ENCODE assay signal across 25 mouse cellular contexts in the genomic region with DNA sequence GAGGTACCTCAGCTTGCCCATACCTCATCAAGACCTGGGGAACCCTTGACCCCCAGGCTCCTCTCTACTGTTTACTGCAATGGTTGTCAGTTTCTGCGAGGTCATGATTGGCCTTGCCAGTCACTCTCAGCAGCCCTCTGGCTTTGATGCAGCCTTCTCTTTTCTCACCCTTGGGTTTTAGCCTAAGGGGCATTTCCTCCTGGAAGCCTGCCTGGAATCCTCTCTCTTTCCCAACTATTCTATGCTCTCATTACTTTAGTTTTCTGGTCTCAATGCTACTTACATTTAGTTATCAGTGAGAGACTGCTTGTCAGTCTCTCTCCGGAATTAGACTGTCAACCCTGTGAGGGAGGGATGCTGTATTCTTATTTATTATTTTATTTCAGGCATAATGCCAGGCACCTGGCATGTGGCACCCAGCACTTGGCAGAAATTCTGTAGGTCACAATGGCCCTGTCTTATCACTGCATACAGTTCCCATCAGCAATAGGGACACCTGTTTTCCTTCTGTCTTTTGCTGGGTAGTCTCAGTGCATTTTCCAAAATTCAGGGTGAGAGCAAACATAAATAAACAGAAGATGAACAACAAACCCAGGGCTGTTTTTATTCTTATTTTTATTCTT. TPM values are rescaled to one million over a fixed set of nuclear protein-coding genes. Genes with fewer than 3 reads are reported as not detected.
DNase-seq lines count a peak whose midpoint lies in the region; ATAC-seq lines count a peak whose summit lies in the region.
"Had no signal": no experiment of that assay in that cellular context is flagged by ENCODE, and none has a peak within 500 bp of the region (broad histone marks: within the 10 kb centered on the region; RNA-seq: fewer than 3 reads in every experiment).

No protein-coding gene starts in this region.

- H3K4me2 ChIP-seq in forebrain, embryonic 15.5 days (replicated peaks) = no peak overlapping the region
- no peak overlapping the region for H3K4me2 ChIP-seq in forebrain, embryonic 13.5 days
- H3K4me2 ChIP-seq in heart, embryonic 11.5 days = no peak overlapping the region
- H3K4me2 ChIP-seq: embryonic facial prominence, embryonic 13.5 days; lung, embryonic 15.5 days; neural tube, embryonic 13.5 days had no signal

- WGBS in forebrain, embryonic 15.5 days = 51% methylated on average over 2 of the region's 2 CpGs
- WGBS in forebrain, embryonic 13.5 days = 80% methylated on average over 2 of the region's 2 CpGs
- whole genome bisulfite sequencing in heart, embryonic 11.5 days (ENCODE audit: insufficient replicate concordance) = 64% methylated on average over 2 of the region's 2 CpGs
- WGBS in limb, embryonic 10.5 days = 79% methylated on average over 2 of the region's 2 CpGs

- peak overlapping the region; percentile 15; the same call in 1 of the 2 replicates for H3K27ac ChIP-seq in forebrain, embryonic 15.5 days (replicated peaks)
- H3K27ac ChIP-seq in forebrain, embryonic 13.5 days = no peak overlapping the region
- H3K27ac ChIP-seq in heart, embryonic 11.5 days (ENCODE audit: low read depth, low read length) = no peak overlapping the region
- no peak overlapping the region for H3K27ac ChIP-seq in limb, embryonic 10.5 days
- H3K27ac ChIP-seq: embryonic facial prominence, embryonic 13.5 days; hindbrain, embryonic 10.5 days; kidney, postnatal 0 days; liver, embryonic 14.5 days; lung, embryonic 15.5 days; macrophage; midbrain, embryonic 10.5 days; neural tube, embryonic 13.5 days had no signal

- peaks cover 47% of the 10 kb centered on the region for H3K4me1 ChIP-seq in forebrain, embryonic 15.5 days
- peaks cover 37% of the 10 kb centered on the region for H3K4me1 ChIP-seq in forebrain, embryonic 13.5 days
- H3K4me1 ChIP-seq in heart, embryonic 11.5 days (ENCODE audit: control insufficient read depth, insufficient read depth, low read length) = peaks cover 30% of the 10 kb centered on the region
- 0 out of 2 replicates have a peak, but pooled peaks cover 4% of the 10 kb centered on the region for H3K4me1 ChIP-seq in limb, embryonic 10.5 days
- H3K4me1 ChIP-seq: midbrain, embryonic 10.5 days had no signal

- ATAC-seq in forebrain, embryonic 15.5 days (replicated peaks) = no peak
- no peak for ATAC-seq in forebrain, embryonic 13.5 days
- no peak for ATAC-seq in heart, embryonic 11.5 days (replicated peaks; ENCODE audit: insufficient number of reproducible peaks, low FRiP score, low TSS enrichment)

- H3K9me3 ChIP-seq in forebrain, embryonic 15.5 days = no peaks in the 10 kb centered on the region
- no peaks in the 10 kb centered on the region for H3K9me3 ChIP-seq in forebrain, embryonic 13.5 days (replicated peaks)
- H3K9me3 ChIP-seq in heart, embryonic 11.5 days (replicated peaks; ENCODE audit: control insufficient read depth, low read length) = no peaks in the 10 kb centered on the region
- no peaks in the 10 kb centered on the region for H3K9me3 ChIP-seq in limb, embryonic 10.5 days (replicated peaks)
- H3K9me3 ChIP-seq: embryonic facial prominence, embryonic 13.5 days; hindbrain, embryonic 10.5 days; lung, embryonic 15.5 days; midbrain, embryonic 10.5 days; neural tube, embryonic 13.5 days had no signal

- peak; percentile 47 for DNase-seq in heart, postnatal 4 days
- DNase-seq in cerebellum, adult 9-10 months = peak; percentile 26
- no peak for DNase-seq in retina, embryonic 14.5 days (ENCODE audit: low spot score)
- DNase-seq in limb, embryonic 10.5 days (ENCODE audit: low spot score) = no peak
- no peak for DNase-seq in natural killer cell, adult 2 months (ENCODE audit: low spot score in 2 of 2)
- DNase-seq: adrenal gland, postnatal 25 days; kidney, adult 11 months; thymus, postnatal 14 days had no signal

- no peaks in the 10 kb centered on the region for H3K27me3 ChIP-seq in forebrain, embryonic 15.5 days
- H3K27me3 ChIP-seq in forebrain, embryonic 13.5 days = no peaks in the 10 kb centered on the region
- H3K27me3 ChIP-seq in heart, embryonic 11.5 days (ENCODE audit: control insufficient read depth, insufficient read depth, low read length) = no peaks in the 10 kb centered on the region
- no peaks in the 10 kb centered on the region for H3K27me3 ChIP-seq in limb, embryonic 10.5 days (ENCODE audit: low read depth, poor library complexity, severe bottlenecking)
- H3K27me3 ChIP-seq: embryonic facial prominence, embryonic 13.5 days; lung, embryonic 15.5 days; neural tube, embryonic 13.5 days had no signal

- H3K4me3 ChIP-seq in forebrain, embryonic 15.5 days = no peak overlapping the region
- H3K4me3 ChIP-seq in forebrain, embryonic 13.5 days = no peak overlapping the region
- no peak overlapping the region for H3K4me3 ChIP-seq in heart, embryonic 11.5 days (ENCODE audit: low read depth, low read length)
- H3K4me3 ChIP-seq in limb, embryonic 10.5 days = no peak overlapping the region
- H3K4me3 ChIP-seq: embryonic facial prominence, embryonic 13.5 days; hindbrain, embryonic 10.5 days; lung, embryonic 15.5 days; midbrain, embryonic 10.5 days; neural tube, embryonic 13.5 days had no signal

- no peak overlapping the region for H3K9ac ChIP-seq in forebrain, embryonic 15.5 days (replicated peaks)
- H3K9ac ChIP-seq in forebrain, embryonic 13.5 days = no peak overlapping the region; the same call in 1 of the 2 replicates
- no peak overlapping the region for H3K9ac ChIP-seq in heart, embryonic 11.5 days (ENCODE audit: low read depth, low read length)
- H3K9ac ChIP-seq: embryonic facial prominence, embryonic 13.5 days; liver, embryonic 14.5 days; lung, embryonic 15.5 days; neural tube, embryonic 13.5 days had no signal

- no peaks in the 10 kb centered on the region for H3K36me3 ChIP-seq in forebrain, embryonic 15.5 days
- no peaks in the 10 kb centered on the region for H3K36me3 ChIP-seq in forebrain, embryonic 13.5 days (ENCODE audit: poor library complexity, severe bottlenecking)
- no peaks in the 10 kb centered on the region for H3K36me3 ChIP-seq in heart, embryonic 11.5 days (ENCODE audit: control insufficient read depth, insufficient read depth, low read length)
- H3K36me3 ChIP-seq in limb, embryonic 10.5 days = no peaks in the 10 kb centered on the region
- H3K36me3 ChIP-seq: embryonic facial prominence, embryonic 13.5 days; hindbrain, embryonic 10.5 days; lung, embryonic 15.5 days; midbrain, embryonic 10.5 days; neural tube, embryonic 13.5 days had no signal

RNA-seq across cellular contexts. Expression of a gene that starts 40.7 kb away (rescaled TPM):
- polyA plus RNA-seq in forebrain, embryonic 15.5 days (2015; fragmentation: Nextera tagmentation; extraction: Ambion mirVana) = 2.6 and 3.7 TPM in 2 replicates
- 2.8 and 3.0 TPM in 2 replicates for polyA plus RNA-seq in forebrain, embryonic 13.5 days (2015; fragmentation: Nextera tagmentation; extraction: Ambion mirVana)
- total RNA-seq in heart, postnatal 4 days (2021) = 100 to 1,000 TPM; 303 to 328 TPM
- 15.1 and 17.4 TPM in 2 replicates for polyA plus RNA-seq in heart, embryonic 11.5 days (2014; fragmentation: Nextera tagmentation; extraction: Ambion mirVana)
- polyA plus RNA-seq in limb, embryonic 10.5 days (2016; fragmentation: Nextera tagmentation; extraction: Ambion mirVana) = 5.3 and 8.9 TPM in 2 replicates

RNA-seq across cellular contexts. Expression of a gene that starts 58.0 kb away (rescaled TPM):
- not detected in 2 replicates for polyA plus RNA-seq in forebrain, embryonic 15.5 days (2015; fragmentation: Nextera tagmentation; extraction: Ambion mirVana)
- not detected in 2 replicates for polyA plus RNA-seq in forebrain, embryonic 13.5 days (2015; fragmentation: Nextera tagmentation; extraction: Ambion mirVana)
- total RNA-seq in heart, postnatal 4 days (2021) = not detected
- not detected in 2 replicates for polyA plus RNA-seq in heart, embryonic 11.5 days (2014; fragmentation: Nextera tagmentation; extraction: Ambion mirVana)
- polyA plus RNA-seq in limb, embryonic 10.5 days (2016; fragmentation: Nextera tagmentation; extraction: Ambion mirVana) = not detected in 2 replicates
- total RNA-seq: adrenal gland, postnatal 25 days; gastrocnemius, adult 8-10 months; layer of hippocampus, postnatal 25 days; left cerebral cortex, postnatal 10 days; monocyte, adult 5-6 weeks had no signal
- polyA plus RNA-seq: C2C12; embryonic facial prominence, embryonic 13.5 days; hindbrain, embryonic 10.5 days; kidney, postnatal 0 days; limb, embryonic 14.5 days; liver, embryonic 14.5 days; macrophage; midbrain, embryonic 10.5 days; neural tube, embryonic 13.5 days had no signal

Comparison
In these comparisons a context has a peak if more than half of its experiments do, and no peak if none do; other contexts are left out.
1. DNase-seq: peak in heart, postnatal 4 days (single experiment) and cerebellum, adult 9-10 months (single experiment); none in retina, embryonic 14.5 days (single experiment), limb, embryonic 10.5 days (single experiment) and natural killer cell, adult 2 months (0 of 2).